Mouse (Mus musculus) embryonic facial prominence, embryonic 14.5 days (tissue): ENCODE results near the gene Rwdd2b. TPM values are rescaled to one million over a fixed set of nuclear protein-coding genes. Genes with fewer than 3 reads are reported as not detected.
A peak's percentile ranks its signal among the peaks of the same experiment; 100 is the strongest.

Experiments
- ATAC-seq: fragments of 200-750 bp; cut with Nextera tagmentation; 2 replicates; pipeline ENCODE4 v1.8.0; 2017; ENCODE audit warnings: low read depth, moderate number of reproducible peaks, moderate TSS enrichment
- DNase-seq: peaks from one replicate; pipeline ENCODE4 v3.0.0-alpha.2; 2015; ENCODE audit warnings: low spot score
- H3K27ac ChIP-seq: fragments of 300-500 bp; sonication (generic); replicated peaks from 2 replicates; pipeline ENCODE4 v1.5.1; 2014; ENCODE audit warnings: low read depth, mild to moderate bottlenecking, low read length, moderate library complexity
- H3K27me3 ChIP-seq: fragments of 300-500 bp; sonication (generic); replicated peaks from 2 replicates; pipeline ENCODE4 v1.6.1; 2014; ENCODE audit warnings: low read length; ENCODE audit not compliant: control insufficient read depth, insufficient read depth
- H3K36me3 ChIP-seq: fragments of 300-500 bp; sonication (generic); 2 replicates; pipeline ENCODE4 v1.6.1; 2014; ENCODE audit warnings: low read length, mixed read lengths; ENCODE audit not compliant: control insufficient read depth, insufficient read depth
- H3K4me1 ChIP-seq: fragments of 300-500 bp; sonication (generic); 2 replicates; pipeline ENCODE4 v1.6.1; 2014; ENCODE audit warnings: antibody characterized with exemption, low read length; ENCODE audit not compliant: control insufficient read depth, insufficient read depth
- H3K4me2 ChIP-seq: fragments of 300-500 bp; sonication (generic); 2 replicates; pipeline ENCODE4 v1.6.1; 2014; ENCODE audit warnings: low read depth, mild to moderate bottlenecking, low read length, moderate library complexity, mixed read lengths
- H3K4me3 ChIP-seq: fragments of 300-500 bp; sonication (generic); 2 replicates; pipeline ENCODE4 v1.5.1; 2014; ENCODE audit warnings: low read depth, mild to moderate bottlenecking, low read length
- H3K9ac ChIP-seq: fragments of 300-500 bp; sonication (generic); 2 replicates; pipeline ENCODE4 v1.6.1; 2014; ENCODE audit warnings: low read depth, mild to moderate bottlenecking, low read length, moderate library complexity, mixed read lengths
- H3K9me3 ChIP-seq: fragments of 300-500 bp; sonication (generic); 2 replicates; pipeline ENCODE4 v1.6.1; 2016; ENCODE audit warnings: low read length; ENCODE audit not compliant: control insufficient read depth
- whole genome bisulfite sequencing: fragments of 180-500 bp; shearing (Covaris S2); extraction: QIAGEN DNeasy Blood & Tissue Kit; methylation state at CpG from one replicate; pipeline ENCODE4 v1.1.7; 2014; 5-methylcytosine and 5-hydroxymethylcytosine counted together
- polyA plus RNA-seq: library from polyadenylated mRNA; unstranded; fragments of >200 nt; fragmentation: Nextera tagmentation; extraction: Ambion mirVana; gene quantifications from 2 replicates; pipeline ENCODE4 v1.2.1, GENCODE M21; 2014

Gene Rwdd2b
- polyA plus RNA-seq, 1 experiment from 2014 or later: 8.1 TPM

- Histone ChIP-seq H3K4me2 (no peak overlapping the region), H3K9ac (no peak overlapping the region), H3K27ac (no peak overlapping the region), H3K4me1 (peaks cover 7% of the 10 kb centered on the region; the same call in 1 of the 2 replicates), H3K36me3 (no peaks in the 10 kb centered on the region), H3K27me3 (no peaks in the 10 kb centered on the region), H3K9me3 (no peaks in the 10 kb centered on the region), H3K4me3 (no peak overlapping the region)
- DNase-seq (no peak), ATAC-seq (no peak)
- 81% methylated on average over 12 of the region's 13 CpGs for WGBS
These were observed 4.8 kb downstream of the Rwdd2b start for GRCm38 (mm10) chr16:87435411-87436205.

- ATAC-seq (no peak), DNase-seq (no peak)
- no peaks in the 10 kb centered on the region for H3K36me3 ChIP-seq
- H3K27ac ChIP-seq: no peak overlapping the region
- no peak overlapping the region for H3K4me3 ChIP-seq
- H3K9me3 ChIP-seq: no peaks in the 10 kb centered on the region
- H3K4me1 ChIP-seq: peaks cover 7% of the 10 kb centered on the region; the same call in 1 of the 2 replicates
- H3K27me3 ChIP-seq: no peaks in the 10 kb centered on the region
- 83% methylated on average over 6 of the region's 6 CpGs for WGBS
- H3K9ac ChIP-seq: no peak overlapping the region
- H3K4me2 ChIP-seq: no peak overlapping the region
These were observed 5.4 kb downstream of the Rwdd2b start for GRCm38 (mm10) chr16:87434946-87435345.

GRCm38 (mm10) chr16:87434266-87434665, 6.1 kb downstream of the Rwdd2b start:
- Histone ChIP-seq H3K27me3 (no peaks in the 10 kb centered on the region), H3K27ac (no peak overlapping the region), H3K4me3 (no peak overlapping the region), H3K9me3 (no peaks in the 10 kb centered on the region), H3K36me3 (no peaks in the 10 kb centered on the region), H3K4me2 (no peak overlapping the region), H3K9ac (no peak overlapping the region), H3K4me1 (peaks cover 3% of the 10 kb centered on the region; the same call in 1 of the 2 replicates)
- ATAC-seq (no peak), DNase-seq (no peak)
- WGBS: 83% methylated on average over 7 of the region's 7 CpGs

GRCm38 (mm10) chr16:87432033-87432814, 8.1 kb downstream of the Rwdd2b start, which contains the start of gene Ltn1:
Gene Ltn1 (minus strand): TSS chr16:87432612.
- H3K36me3 ChIP-seq: peaks cover 4% of the 10 kb centered on the region; the same call in 1 of the 2 replicates
- peaks cover 3% of the 10 kb centered on the region; the same call in 1 of the 2 replicates for H3K4me1 ChIP-seq
- ATAC-seq (peak; percentile 100), DNase-seq (peak; percentile 99)
- no peaks in the 10 kb centered on the region for H3K27me3 ChIP-seq
- no peaks in the 10 kb centered on the region for H3K9me3 ChIP-seq
- H3K9ac ChIP-seq: peak within 1 kb of the TSS; percentile 88
- under 1% methylated on average over 42 of the region's 56 CpGs for WGBS
- H3K27ac ChIP-seq: peak within 1 kb of the TSS; percentile 65
- H3K4me3 ChIP-seq: peak within 1 kb of the TSS; percentile 95
- peak within 1 kb of the TSS; percentile 81 for H3K4me2 ChIP-seq

- Histone ChIP-seq H3K4me2 (no peak overlapping the region), H3K4me1 (peaks cover 3% of the 10 kb centered on the region; the same call in 1 of the 2 replicates), H3K9ac (no peak overlapping the region), H3K4me3 (no peak overlapping the region), H3K27ac (no peak overlapping the region), H3K9me3 (no peaks in the 10 kb centered on the region), H3K27me3 (no peaks in the 10 kb centered on the region), H3K36me3 (peaks cover 48% of the 10 kb centered on the region)
- DNase-seq: no peak
- ATAC-seq: no peak
- WGBS: 94% methylated on average over 8 of the region's 8 CpGs
These were observed 12.9 kb downstream of the Rwdd2b start for GRCm38 (mm10) chr16:87427516-87427915.

GRCm38 (mm10) chr16:87420662-87421061, 19.7 kb downstream of the Rwdd2b start:
- no peak overlapping the region for H3K9ac ChIP-seq

GRCm38 (mm10) chr16:87405001-87405400, 35.4 kb downstream of the Rwdd2b start:
- ATAC-seq: no peak
- DNase-seq: peak; percentile 1
- no peaks in the 10 kb centered on the region for H3K27me3 ChIP-seq
- no peak overlapping the region for H3K4me2 ChIP-seq
- peaks cover 92% of the 10 kb centered on the region for H3K36me3 ChIP-seq
- no peak overlapping the region for H3K27ac ChIP-seq
- no peak overlapping the region for H3K4me3 ChIP-seq
- H3K9me3 ChIP-seq: no peaks in the 10 kb centered on the region
- no peak overlapping the region for H3K9ac ChIP-seq
- WGBS: 70% methylated on average over 3 of the region's 3 CpGs
- no peaks in the 10 kb centered on the region for H3K4me1 ChIP-seq

More at GRCm38 (mm10) chr16:87420662-87421061, 19.7 kb downstream of the Rwdd2b start:
- H3K36me3 ChIP-seq: peaks cover 97% of the 10 kb centered on the region
- peaks cover 11% of the 10 kb centered on the region for H3K9me3 ChIP-seq
- no peak overlapping the region for H3K4me2 ChIP-seq
- H3K4me3 ChIP-seq: no peak overlapping the region
- 90% methylated on average over 8 of the region's 8 CpGs for WGBS
- ATAC-seq (no peak), DNase-seq (no peak)
- H3K27ac ChIP-seq: no peak overlapping the region
- no peaks in the 10 kb centered on the region for H3K4me1 ChIP-seq
- no peaks in the 10 kb centered on the region for H3K27me3 ChIP-seq

- Histone ChIP-seq H3K9me3 (no peaks in the 10 kb centered on the region), H3K4me3 (no peak overlapping the region), H3K27ac (no peak overlapping the region), H3K9ac (no peak overlapping the region), H3K4me1 (no peaks in the 10 kb centered on the region), H3K4me2 (no peak overlapping the region), H3K36me3 (peaks cover 63% of the 10 kb centered on the region), H3K27me3 (no peaks in the 10 kb centered on the region)
- 48% methylated on average over 16 of the region's 16 CpGs for WGBS
- DNase-seq (peak; percentile 83), ATAC-seq (peak; percentile 81)
These were observed 46.4 kb downstream of the Rwdd2b start for GRCm38 (mm10) chr16:87393813-87394548.
